Mouse (Mus musculus) embryonic facial prominence, embryonic 14.5 days (tissue): ENCODE data around the gene A430005L14Rik. TPM values are rescaled to one million over a fixed set of nuclear protein-coding genes. Genes with fewer than 3 reads are reported as not detected.
"Not testable (repeated sequence)": the region's sequence is repeated elsewhere in the genome, so short reads cannot be mapped to it uniquely, and the experiment has no call there.

Experiments used
- ATAC-seq: fragments of 200-750 bp; cut with Nextera tagmentation; 2 replicates; pipeline ENCODE4 v1.8.0; 2017; ENCODE audit warnings: low read depth, moderate number of reproducible peaks, moderate TSS enrichment
- DNase-seq: peaks from one replicate; pipeline ENCODE4 v3.0.0-alpha.2; 2015; ENCODE audit warnings: low spot score
- H3K27ac ChIP-seq: fragments of 300-500 bp; sonication (generic); replicated peaks from 2 replicates; pipeline ENCODE4 v1.5.1; 2014; ENCODE audit warnings: low read depth, mild to moderate bottlenecking, low read length, moderate library complexity
- H3K27me3 ChIP-seq: fragments of 300-500 bp; sonication (generic); replicated peaks from 2 replicates; pipeline ENCODE4 v1.6.1; 2014; ENCODE audit warnings: low read length; ENCODE audit not compliant: control insufficient read depth, insufficient read depth
- H3K36me3 ChIP-seq: fragments of 300-500 bp; sonication (generic); 2 replicates; pipeline ENCODE4 v1.6.1; 2014; ENCODE audit warnings: low read length, mixed read lengths; ENCODE audit not compliant: control insufficient read depth, insufficient read depth
- H3K4me1 ChIP-seq: fragments of 300-500 bp; sonication (generic); 2 replicates; pipeline ENCODE4 v1.6.1; 2014; ENCODE audit warnings: antibody characterized with exemption, low read length; ENCODE audit not compliant: control insufficient read depth, insufficient read depth
- H3K4me2 ChIP-seq: fragments of 300-500 bp; sonication (generic); 2 replicates; pipeline ENCODE4 v1.6.1; 2014; ENCODE audit warnings: low read depth, mild to moderate bottlenecking, low read length, moderate library complexity, mixed read lengths
- H3K4me3 ChIP-seq: fragments of 300-500 bp; sonication (generic); 2 replicates; pipeline ENCODE4 v1.5.1; 2014; ENCODE audit warnings: low read depth, mild to moderate bottlenecking, low read length
- H3K9ac ChIP-seq: fragments of 300-500 bp; sonication (generic); 2 replicates; pipeline ENCODE4 v1.6.1; 2014; ENCODE audit warnings: low read depth, mild to moderate bottlenecking, low read length, moderate library complexity, mixed read lengths
- H3K9me3 ChIP-seq: fragments of 300-500 bp; sonication (generic); 2 replicates; pipeline ENCODE4 v1.6.1; 2016; ENCODE audit warnings: low read length; ENCODE audit not compliant: control insufficient read depth
- WGBS: fragments of 180-500 bp; shearing (Covaris S2); extraction: QIAGEN DNeasy Blood & Tissue Kit; methylation state at CpG from one replicate; pipeline ENCODE4 v1.1.7; 2014; 5-methylcytosine and 5-hydroxymethylcytosine counted together
- polyA plus RNA-seq: library from polyadenylated mRNA; unstranded; fragments of >200 nt; fragmentation: Nextera tagmentation; extraction: Ambion mirVana; gene quantifications from 2 replicates; pipeline ENCODE4 v1.2.1, GENCODE M21; 2014

A430005L14Rik gene
- 68.8 and 70.8 TPM in 2 replicates for polyA plus RNA-seq

- Histone ChIP-seq H3K4me3 (peak within 1 kb of the TSS; percentile 82), H3K4me2 (peak within 1 kb of the TSS; percentile 67), H3K36me3 (peaks cover 19% of the 10 kb centered on the region), H3K27me3 (peaks cover 8% of the 10 kb centered on the region; the same call in 1 of the 2 replicates), H3K9ac (peak within 1 kb of the TSS; percentile 91), H3K9me3 (no peaks in the 10 kb centered on the region), H3K4me1 (peaks cover 16% of the 10 kb centered on the region), H3K27ac (peak within 1 kb of the TSS; percentile 91)
- WGBS: 6% methylated on average over 20 of the region's 67 CpGs
- DNase-seq (peak; percentile 98), ATAC-seq (peak; percentile 94)
Observed at GRCm38 (mm10) chr4:153956569-153957405, at the start of gene A430005L14Rik. Gene A430005L14Rik (plus strand): TSS chr4:153957237.

GRCm38 (mm10) chr4:153907573-153907972 is 49.5 kb upstream of the A430005L14Rik start:
- no peak overlapping the region for H3K4me2 ChIP-seq
- ATAC-seq (no peak), DNase-seq (peak; percentile 72)
- no peak overlapping the region for H3K9ac ChIP-seq
- no peaks in the 10 kb centered on the region for H3K4me1 ChIP-seq
- no peak overlapping the region for H3K4me3 ChIP-seq
- no peak overlapping the region for H3K27ac ChIP-seq
- no peaks in the 10 kb centered on the region for H3K27me3 ChIP-seq
- H3K9me3 ChIP-seq: no peaks in the 10 kb centered on the region
- WGBS: 15% methylated on average over 11 of the region's 11 CpGs
- H3K36me3 ChIP-seq: no peaks in the 10 kb centered on the region

GRCm38 (mm10) chr4:153913635-153914034 is 43.4 kb upstream of the A430005L14Rik start:
- WGBS: 64% methylated on average over 3 of the region's 3 CpGs

GRCm38 (mm10) chr4:153917773-153918500 is 39.1 kb upstream of the A430005L14Rik start:
- Histone ChIP-seq H3K9ac (no peak overlapping the region), H3K27ac (no peak overlapping the region), H3K9me3 (no peaks in the 10 kb centered on the region), H3K36me3 (no peaks in the 10 kb centered on the region), H3K4me3 (no peak overlapping the region), H3K4me2 (no peak overlapping the region), H3K27me3 (no peaks in the 10 kb centered on the region), H3K4me1 (no peaks in the 10 kb centered on the region)
- WGBS: 43% methylated on average over 8 of the region's 8 CpGs
- ATAC-seq (no peak), DNase-seq (no peak)

More at GRCm38 (mm10) chr4:153913635-153914034, 43.4 kb upstream of the A430005L14Rik start:
- ATAC-seq: no peak
- no peak for DNase-seq
- Histone ChIP-seq H3K36me3 (no peaks in the 10 kb centered on the region), H3K9ac (no peak overlapping the region), H3K4me3 (no peak overlapping the region), H3K27ac (no peak overlapping the region), H3K27me3 (no peaks in the 10 kb centered on the region), H3K9me3 (no peaks in the 10 kb centered on the region), H3K4me2 (no peak overlapping the region), H3K4me1 (no peaks in the 10 kb centered on the region)

- H3K27ac ChIP-seq: no peak overlapping the region
- no peaks in the 10 kb centered on the region for H3K36me3 ChIP-seq
- 62% methylated on average over 9 of the region's 9 CpGs for WGBS
- H3K27me3 ChIP-seq: no peaks in the 10 kb centered on the region
- no peak overlapping the region for H3K4me2 ChIP-seq
- H3K9ac ChIP-seq: no peak overlapping the region
- DNase-seq (no peak), ATAC-seq (no peak)
- H3K9me3 ChIP-seq: no peaks in the 10 kb centered on the region
- no peaks in the 10 kb centered on the region for H3K4me1 ChIP-seq
- no peak overlapping the region for H3K4me3 ChIP-seq
Observed at GRCm38 (mm10) chr4:153920517-153921233, 36.4 kb upstream of the A430005L14Rik start.

- not testable (repeated sequence) for H3K27ac ChIP-seq, H3K4me1 ChIP-seq, ATAC-seq, H3K4me2 ChIP-seq, H3K27me3 ChIP-seq, H3K9ac ChIP-seq, DNase-seq, H3K4me3 ChIP-seq, H3K36me3 ChIP-seq, H3K9me3 ChIP-seq
- 55% methylated on average over 4 of the region's 4 CpGs for WGBS
Observed at GRCm38 (mm10) chr4:153922090-153922489, 34.9 kb upstream of the A430005L14Rik start.

- H3K9ac ChIP-seq: no peak overlapping the region
- H3K4me3 ChIP-seq: no peak overlapping the region
- no peaks in the 10 kb centered on the region for H3K36me3 ChIP-seq
- H3K27me3 ChIP-seq: no peaks in the 10 kb centered on the region
- no peaks in the 10 kb centered on the region for H3K9me3 ChIP-seq
- no peak overlapping the region for H3K4me2 ChIP-seq
- 89% methylated on average over 11 of the region's 11 CpGs for WGBS
- H3K27ac ChIP-seq: no peak overlapping the region
- H3K4me1 ChIP-seq: no peaks in the 10 kb centered on the region
- no peak for ATAC-seq
- DNase-seq: no peak
Observed at GRCm38 (mm10) chr4:153928772-153929299, 28.2 kb upstream of the A430005L14Rik start.

- ATAC-seq (no peak), DNase-seq (no peak)
- Histone ChIP-seq H3K4me1 (no peaks in the 10 kb centered on the region), H3K9ac (no peak overlapping the region), H3K4me3 (no peak overlapping the region), H3K9me3 (no peaks in the 10 kb centered on the region), H3K4me2 (no peak overlapping the region), H3K27me3 (no peaks in the 10 kb centered on the region), H3K27ac (no peak overlapping the region), H3K36me3 (no peaks in the 10 kb centered on the region)
- 71% methylated on average over 10 of the region's 10 CpGs for WGBS
Observed at GRCm38 (mm10) chr4:153929425-153929824, 27.6 kb upstream of the A430005L14Rik start.
